Mouse (Mus musculus): ENCODE measurements around the gene Tfam. TPM values are rescaled to one million over a fixed set of nuclear protein-coding genes. Genes with fewer than 3 reads are reported as not detected.

The Tfam gene
- total RNA-seq, 2 experiments from 2014 or later = 34.0 to 41.1 TPM

- peak; percentile 88 for TF ChIP-seq CTCF (IDR thresholded peaks at IDR 0.05)
- Histone ChIP-seq H3K4me3 (no peak overlapping the region), H3K27ac (no peak overlapping the region)
- intact Hi-C loops (cut with DNase I) = loop anchor here (5.0 to 10.0 kb wide), 6 partner anchors 104 to 656 kb away; no protein-coding TSS in a partner anchor
- DNase-seq (ENCODE audit: extremely low spot score in 1 of 2, low spot score in 2 of 2) = peak; percentile 79 to 87
These were observed 19.7 kb downstream of the Tfam start for GRCm38 (mm10) chr10:71218228-71218892.

GRCm38 (mm10) chr10:71215996-71216395, 22.1 kb downstream of the Tfam start:
- no peak for DNase-seq (ENCODE audit: extremely low spot score in 1 of 2, low spot score in 2 of 2)
- no peak overlapping the region for H3K4me3 ChIP-seq
- intact Hi-C loops (cut with DNase I) = loop anchor here (5.0 to 10.0 kb wide), 6 partner anchors 101 to 654 kb away; no protein-coding TSS in a partner anchor
- no peak for TF ChIP-seq CTCF (IDR thresholded peaks at IDR 0.05)
- no peak overlapping the region for H3K27ac ChIP-seq

GRCm38 (mm10) chr10:71201512-71201911, 36.6 kb downstream of the Tfam start:
- TF ChIP-seq CTCF (IDR thresholded peaks at IDR 0.05) = no peak
- Histone ChIP-seq H3K4me3 (no peak overlapping the region), H3K27ac (no peak overlapping the region)
- no peak for DNase-seq (ENCODE audit: extremely low spot score in 1 of 2, low spot score in 2 of 2)
- intact Hi-C loops (cut with DNase I) = loop anchor here (5.0 kb wide), 1 partner anchor 209 kb away; no protein-coding TSS in a partner anchor

- Histone ChIP-seq H3K4me3 (no peak overlapping the region), H3K27ac (no peak overlapping the region)
- DNase-seq (ENCODE audit: extremely low spot score in 1 of 2, low spot score in 2 of 2) = no peak
- no peak for TF ChIP-seq CTCF (IDR thresholded peaks at IDR 0.05)
- intact Hi-C loops (cut with DNase I) = loop anchor here (5.0 kb wide), 1 partner anchor 209 kb away; no protein-coding TSS in a partner anchor
These were observed 37.1 kb downstream of the Tfam start for GRCm38 (mm10) chr10:71200964-71201363.

GRCm38 (mm10) chr10:71198676-71199075, 39.4 kb downstream of the Tfam start:
- no peak overlapping the region for H3K4me3 ChIP-seq
- no peak overlapping the region for H3K27ac ChIP-seq
- TF ChIP-seq CTCF (IDR thresholded peaks at IDR 0.05) = no peak
- intact Hi-C loops (cut with DNase I) = no loop called here
- no peak for DNase-seq (ENCODE audit: extremely low spot score in 1 of 2, low spot score in 2 of 2)

- Histone ChIP-seq H3K27ac (no peak overlapping the region), H3K4me3 (no peak overlapping the region)
- no peak for TF ChIP-seq CTCF (IDR thresholded peaks at IDR 0.05)
- DNase-seq (ENCODE audit: extremely low spot score in 1 of 2, low spot score in 2 of 2) = no peak
- intact Hi-C loops (cut with DNase I) = no loop called here
These were observed 40.9 kb downstream of the Tfam start for GRCm38 (mm10) chr10:71197036-71197785.

GRCm38 (mm10) chr10:71195501-71195900, 42.6 kb downstream of the Tfam start:
- no peak overlapping the region for H3K4me3 ChIP-seq
- no peak overlapping the region for H3K27ac ChIP-seq
- intact Hi-C loops (cut with DNase I) = no loop called here
- TF ChIP-seq CTCF (IDR thresholded peaks at IDR 0.05) = no peak
- no peak for DNase-seq (ENCODE audit: extremely low spot score in 1 of 2, low spot score in 2 of 2)

- DNase-seq (ENCODE audit: extremely low spot score in 1 of 2, low spot score in 2 of 2) = no peak
- intact Hi-C loops (cut with DNase I) = no loop called here
- Histone ChIP-seq H3K27ac (no peak overlapping the region), H3K4me3 (no peak overlapping the region)
- no peak for TF ChIP-seq CTCF (IDR thresholded peaks at IDR 0.05)
These were observed 43.4 kb downstream of the Tfam start for GRCm38 (mm10) chr10:71194713-71195112.

GRCm38 (mm10) chr10:71193319-71193718, 44.8 kb downstream of the Tfam start:
- intact Hi-C loops (cut with DNase I) = no loop called here
- no peak for TF ChIP-seq CTCF (IDR thresholded peaks at IDR 0.05)
- DNase-seq (ENCODE audit: extremely low spot score in 1 of 2, low spot score in 2 of 2) = no peak
- Histone ChIP-seq H3K4me3 (no peak overlapping the region), H3K27ac (no peak overlapping the region)

GRCm38 (mm10) chr10:71192886-71193285, 45.2 kb downstream of the Tfam start:
- DNase-seq (ENCODE audit: extremely low spot score in 1 of 2, low spot score in 2 of 2) = no peak
- H3K4me3 ChIP-seq = no peak overlapping the region
- no peak overlapping the region for H3K27ac ChIP-seq
- intact Hi-C loops (cut with DNase I) = no loop called here
- no peak for TF ChIP-seq CTCF (IDR thresholded peaks at IDR 0.05)

- intact Hi-C loops (cut with DNase I) = no loop called here
- no peak for TF ChIP-seq CTCF (IDR thresholded peaks at IDR 0.05)
- no peak overlapping the region for H3K27ac ChIP-seq
- no peak for DNase-seq (ENCODE audit: extremely low spot score in 1 of 2, low spot score in 2 of 2)
- no peak overlapping the region for H3K4me3 ChIP-seq
These were observed 49.4 kb downstream of the Tfam start for GRCm38 (mm10) chr10:71188681-71189080.

GRCm38 (mm10) chr10:71185059-71185458, 53.0 kb downstream of the Tfam start:
- Histone ChIP-seq H3K27ac (no peak overlapping the region), H3K4me3 (no peak overlapping the region)
- no peak for DNase-seq (ENCODE audit: extremely low spot score in 1 of 2, low spot score in 2 of 2)
- no peak for TF ChIP-seq CTCF (IDR thresholded peaks at IDR 0.05)
- intact Hi-C loops (cut with DNase I) = no loop called here

Measured in left cerebral cortex, adult 2 months (tissue).